Mouse (Mus musculus) liver, embryonic 13.5 days (tissue): Measurements from ENCODE around the gene Nptx1. TPM values are rescaled to one million over a fixed set of nuclear protein-coding genes. Genes with fewer than 3 reads are reported as not detected.

Experiments
- ATAC-seq: fragments of 200-750 bp; cut with Nextera tagmentation; 2 replicates; pipeline ENCODE4 v1.8.0; 2017; ENCODE audit warnings: low read depth, mild to moderate bottlenecking, moderate number of reproducible peaks, moderate library complexity
- DNase-seq: peaks from one replicate; pipeline ENCODE4 v3.0.0; 2022
- H3K27ac ChIP-seq: fragments of 300-500 bp; sonication (generic); 2 replicates; pipeline ENCODE4 v1.5.1; 2015; ENCODE audit warnings: moderate library complexity, mild to moderate bottlenecking, inconsistent platforms
- H3K27me3 ChIP-seq: fragments of 300-500 bp; sonication (generic); 2 replicates; pipeline ENCODE4 v1.6.1; 2015; ENCODE audit warnings: mild to moderate bottlenecking, inconsistent platforms
- H3K36me3 ChIP-seq: fragments of 300-500 bp; sonication (generic); 2 replicates; pipeline ENCODE4 v1.6.1; 2015; ENCODE audit warnings: mild to moderate bottlenecking, inconsistent platforms
- H3K4me1 ChIP-seq: fragments of 300-500 bp; sonication (generic); replicated peaks from 2 replicates; pipeline ENCODE4 v1.6.1; 2015; ENCODE audit warnings: inconsistent platforms
- H3K4me2 ChIP-seq: fragments of 300-500 bp; sonication (generic); 2 replicates; pipeline ENCODE4 v1.6.1; 2015; ENCODE audit warnings: inconsistent platforms, mild to moderate bottlenecking, moderate library complexity
- H3K4me3 ChIP-seq: fragments of 300-500 bp; sonication (generic); replicated peaks from 2 replicates; pipeline ENCODE4 v1.5.1; 2015; ENCODE audit warnings: mild to moderate bottlenecking, inconsistent platforms
- H3K9ac ChIP-seq: fragments of 300-500 bp; sonication (generic); 2 replicates; pipeline ENCODE4 v1.6.1; 2015; ENCODE audit warnings: mild to moderate bottlenecking, inconsistent platforms
- H3K9me3 ChIP-seq: fragments of 300-500 bp; sonication (generic); replicated peaks from 2 replicates; pipeline ENCODE4 v1.6.1; 2016; ENCODE audit warnings: inconsistent platforms
- WGBS: fragments of 180-500 bp; shearing (Covaris S2); methylation state at CpG from one replicate; pipeline ENCODE4 v1.1.7; 2015; ENCODE audit not compliant: insufficient replicate concordance; 5-methylcytosine and 5-hydroxymethylcytosine counted together
- polyA plus RNA-seq: library from polyadenylated mRNA; unstranded; fragments of >200 nt; fragmentation: Nextera tagmentation; extraction: Ambion mirVana; gene quantifications from 2 replicates; pipeline ENCODE4 v1.2.1, GENCODE M21; 2015

The Nptx1 gene
- polyA plus RNA-seq, 1 experiment from 2014 or later, result 0.05 TPM

- ATAC-seq, result peak; percentile 95
These were observed 56.5 kb downstream of the Nptx1 start, which contains the start of gene Endov for GRCm38 (mm10) chr11:119490861-119491689. Gene Endov (plus strand): TSS chr11:119491347.

More at GRCm38 (mm10) chr11:119490861-119491689, 56.5 kb downstream of the Nptx1 start, which contains the start of gene Endov:
- peak within 1 kb of the TSS; percentile 78; the same call in 1 of the 2 replicates for H3K27ac ChIP-seq
- H3K9ac ChIP-seq, result peak within 1 kb of the TSS; percentile 85
- H3K4me2 ChIP-seq, result peak within 1 kb of the TSS; percentile 92
- no peaks in the 10 kb centered on the region for H3K27me3 ChIP-seq
- H3K36me3 ChIP-seq, result peaks cover 11% of the 10 kb centered on the region; the same call in 1 of the 2 replicates
- H3K9me3 ChIP-seq, result no peaks in the 10 kb centered on the region
- peak within 1 kb of the TSS; percentile 79 for H3K4me3 ChIP-seq
- DNase-seq, result peak; percentile 94
- 2% methylated on average over 64 of the region's 66 CpGs for WGBS
- peaks cover 31% of the 10 kb centered on the region for H3K4me1 ChIP-seq

Other genes with a start within 250 kb of the Nptx1 start
- gene Eif4a3, start 247.7 kb downstream of the Nptx1 start, polyA plus RNA-seq, result 236 and 242 TPM in 2 replicates
- 0.20 and 0.22 TPM in 2 replicates for gene Card14, start 240.0 kb downstream of the Nptx1 start, polyA plus RNA-seq
- gene Sgsh, start 192.2 kb downstream of the Nptx1 start, polyA plus RNA-seq, result 2.2 and 2.7 TPM in 2 replicates
- gene Slc26a11, start 192.2 kb downstream of the Nptx1 start, polyA plus RNA-seq, result 1.4 and 1.8 TPM in 2 replicates
- gene Rnf213, start 154.7 kb downstream of the Nptx1 start, polyA plus RNA-seq, result 3.1 and 3.2 TPM in 2 replicates
- 7.6 and 7.9 TPM in 2 replicates for gene Endov, start 56.4 kb downstream of the Nptx1 start, polyA plus RNA-seq
- gene Rptor, start 55.2 kb upstream of the Nptx1 start, polyA plus RNA-seq, result 4.9 and 5.1 TPM in 2 replicates